Mouse (Mus musculus): Measurements from ENCODE around the gene Hydin.

Gene Hydin

GRCm38 (mm10) chr8:110633814-110634213, 367.0 kb downstream of the Hydin start:
- no peak for DNase-seq (ENCODE audit: low spot score)

- DNase-seq (ENCODE audit: low spot score): no peak
Observed at GRCm38 (mm10) chr8:110636182-110636581, 369.4 kb downstream of the Hydin start.

DNA sequence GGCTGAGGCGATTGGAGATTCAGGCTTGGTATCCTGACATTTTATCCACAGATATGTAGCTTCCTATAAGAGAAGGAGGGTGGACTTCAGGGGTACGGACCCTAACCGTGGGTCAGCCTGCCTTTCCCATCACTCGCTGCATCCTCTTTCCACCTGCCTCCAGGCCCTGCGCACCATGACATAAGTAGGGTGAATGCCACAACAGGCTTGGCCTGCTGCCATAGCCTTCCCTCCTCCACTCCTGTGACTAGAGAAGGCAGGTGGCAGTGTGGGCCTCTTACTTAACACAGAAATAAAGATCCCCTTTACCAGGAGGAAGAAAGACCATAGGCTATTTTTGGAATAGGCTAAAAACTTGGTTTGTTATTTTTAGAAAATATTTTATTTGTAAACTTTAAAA, 375.6 kb downstream of the Hydin start:
- no peak for DNase-seq (ENCODE audit: low spot score)

- no peak for DNase-seq (ENCODE audit: low spot score)
Observed at GRCm38 (mm10) chr8:110643177-110643576, 376.4 kb downstream of the Hydin start.

- no peak for DNase-seq (ENCODE audit: low spot score)
Observed at GRCm38 (mm10) chr8:110644422-110644821, 377.6 kb downstream of the Hydin start.

GRCm38 (mm10) chr8:110644901-110645300, 378.1 kb downstream of the Hydin start:
- DNase-seq (ENCODE audit: low spot score): no peak

DNA sequence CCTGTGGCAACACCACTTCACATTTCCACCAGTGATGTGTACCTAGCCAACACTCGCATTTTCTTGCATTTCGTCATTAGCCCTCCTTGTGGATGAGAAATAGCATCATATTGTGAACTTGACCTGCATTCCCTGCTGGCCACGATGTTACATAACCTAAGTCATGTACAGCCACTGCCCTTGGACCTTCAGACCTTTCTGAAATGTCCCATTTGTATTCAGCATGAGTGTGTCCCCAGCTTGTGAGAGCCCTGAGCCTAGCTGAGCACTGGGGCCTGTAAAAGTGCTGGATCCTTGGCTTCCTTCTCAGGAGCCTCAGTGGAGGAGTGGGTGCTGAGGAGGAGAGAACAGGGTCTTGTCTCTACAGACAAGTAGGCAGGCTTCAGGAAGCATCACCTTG, 378.6 kb downstream of the Hydin start:
- DNase-seq (ENCODE audit: low spot score): no peak

DNA sequence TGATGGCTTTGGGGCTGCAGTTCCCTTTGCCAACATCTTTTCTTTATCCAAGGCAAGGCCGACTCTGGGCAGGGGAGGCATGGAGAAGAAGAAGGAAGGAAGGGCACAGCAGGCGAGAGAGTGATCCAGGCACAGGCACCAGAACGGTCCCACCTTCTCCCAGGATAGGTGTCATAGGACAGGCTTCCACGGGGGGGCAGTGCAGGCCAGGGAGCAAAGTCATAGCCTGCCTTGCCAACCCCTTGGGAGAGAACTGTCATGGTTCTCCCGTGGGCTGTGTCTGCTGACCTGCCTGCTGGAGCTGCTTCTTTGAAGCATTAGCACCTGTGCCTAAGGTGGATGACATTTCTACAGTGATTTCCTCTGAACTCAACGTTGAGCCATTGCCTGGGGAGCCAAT, 379.3 kb downstream of the Hydin start:
- DNase-seq (ENCODE audit: low spot score): peak; percentile 57

- no peak for DNase-seq (ENCODE audit: low spot score)
Observed at GRCm38 (mm10) chr8:110648577-110648976, 381.8 kb downstream of the Hydin start.

GRCm38 (mm10) chr8:110649286-110649685, 382.5 kb downstream of the Hydin start:
- no peak for DNase-seq (ENCODE audit: low spot score)

GRCm38 (mm10) chr8:110650838-110651237, 384.1 kb downstream of the Hydin start:
- no peak for DNase-seq (ENCODE audit: low spot score)

GRCm38 (mm10) chr8:110651847-110652246, 385.1 kb downstream of the Hydin start:
- DNase-seq (ENCODE audit: low spot score): no peak

GRCm38 (mm10) chr8:110654075-110655060, 387.6 kb downstream of the Hydin start:
- DNase-seq (ENCODE audit: low spot score): no peak

DNA sequence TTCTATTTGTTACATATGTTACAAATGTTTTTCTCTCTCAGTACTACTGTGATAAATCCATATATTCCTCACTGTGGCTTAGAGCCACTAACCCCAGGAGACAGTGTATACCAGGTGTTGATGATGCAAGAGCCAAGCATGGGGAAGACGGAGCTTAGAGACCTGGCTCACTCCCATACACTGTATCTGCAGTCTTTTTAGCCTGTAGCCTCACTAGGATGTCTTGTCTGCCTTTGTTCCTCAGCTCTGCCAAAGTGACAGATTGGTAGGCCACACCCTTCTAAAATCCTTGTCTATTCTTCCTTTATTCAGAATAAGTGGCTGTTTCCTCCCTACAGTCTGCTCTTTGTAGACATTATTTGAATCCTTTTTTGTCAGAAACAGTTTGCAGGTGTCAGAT, 389.1 kb downstream of the Hydin start:
- DNase-seq (ENCODE audit: low spot score): no peak

- no peak for DNase-seq (ENCODE audit: low spot score)
Observed at GRCm38 (mm10) chr8:110657661-110658060, 390.9 kb downstream of the Hydin start.
